Mouse (Mus musculus) MEL (cell line): ENCODE results near the gene Rad51b. TPM values are rescaled to one million over a fixed set of nuclear protein-coding genes. Genes with fewer than 3 reads are reported as not detected.

Source experiments
- DNase-seq: peaks from one replicate; pipeline ENCODE4 v3.0.0; 2011; ENCODE audit warnings: low read depth, low spot score
- H3K27ac ChIP-seq: 2 replicates; pipeline ENCODE4 v1.5.1; 2012; ENCODE audit warnings: low read depth, mild to moderate bottlenecking, control low read depth, low read length, moderate library complexity; ENCODE audit not compliant: control insufficient read depth
- H3K27me3 ChIP-seq, 2 experiments: fragments of 150-350 bp in 1 of 2; sonication (generic) in 1 of 2; 2 replicates each; pipeline ENCODE4 v1.6.1; 2012; ENCODE audit warnings: low read length in 2 of 2, mild to moderate bottlenecking in 2 of 2, improper control_type of control experiment in 1 of 2, moderate library complexity in 1 of 2; ENCODE audit not compliant: insufficient read depth in 2 of 2, control insufficient read depth in 1 of 2
- H3K36me3 ChIP-seq, 2 experiments: 2 replicates each; pipeline ENCODE4 v1.6.1; 2012 to 2014; ENCODE audit warnings: low read length in 2 of 2, improper control_type of control experiment in 1 of 2, inconsistent platforms in 1 of 2, mild to moderate bottlenecking in 1 of 2; ENCODE audit not compliant: insufficient read depth in 2 of 2, control insufficient read depth in 1 of 2
- H3K4me1 ChIP-seq, 2 experiments: fragments of 150-350 bp in 1 of 2; sonication (generic) in 1 of 2; 2 replicates each; pipeline ENCODE4 v1.6.1; 2012; ENCODE audit warnings: low read length in 2 of 2, improper control_type of control experiment in 1 of 2, mild to moderate bottlenecking in 1 of 2; ENCODE audit not compliant: insufficient read depth in 2 of 2, control insufficient read depth in 1 of 2
- H3K4me3 ChIP-seq, 2 experiments: fragments of 150-350 bp in 1 of 2; sonication (generic) in 1 of 2; 2 replicates each; pipeline ENCODE4 v1.5.1; 2012; ENCODE audit warnings: low read depth in 2 of 2, low read length in 2 of 2, mild to moderate bottlenecking in 2 of 2, moderate library complexity in 2 of 2, control low read depth in 1 of 2, improper control_type of control experiment in 1 of 2; ENCODE audit not compliant: control insufficient read depth in 1 of 2, insufficient read depth in 1 of 2
- H3K79me2 ChIP-seq: 2 replicates; pipeline ENCODE4 v1.6.1; 2012; ENCODE audit warnings: mild to moderate bottlenecking, low read length, moderate library complexity; ENCODE audit not compliant: control insufficient read depth, poor library complexity, insufficient read depth
- H3K9ac ChIP-seq: 2 replicates; pipeline ENCODE4 v1.6.1; 2012; ENCODE audit warnings: low read depth, mild to moderate bottlenecking, control low read depth, low read length, moderate library complexity; ENCODE audit not compliant: control insufficient read depth, poor library complexity, severe bottlenecking
- H3K9me3 ChIP-seq: fragments of 150-350 bp; sonication (generic); replicated peaks from 2 replicates; pipeline ENCODE4 v1.6.1; 2012; ENCODE audit warnings: mild to moderate bottlenecking, low read length, improper control_type of control experiment, moderate library complexity; ENCODE audit not compliant: insufficient read depth
- BHLHE40 ChIP-seq: IDR thresholded peaks from 2 replicates; pipeline ENCODE4 v1.6.1; 2012; ENCODE audit warnings: low read depth, mild to moderate bottlenecking, inconsistent platforms, low read length, improper control_type of control experiment, borderline replicate concordance
- CHD1 ChIP-seq: IDR thresholded peaks from 2 replicates; pipeline ENCODE4 v1.6.1; 2012; ENCODE audit warnings: low read depth, mild to moderate bottlenecking, inconsistent platforms, low read length, improper control_type of control experiment
- CHD2 ChIP-seq: IDR thresholded peaks from 2 replicates; pipeline ENCODE4 v1.6.1; 2011; ENCODE audit warnings: low read length, improper control_type of control experiment
- CTCF ChIP-seq, 3 experiments: IDR thresholded peaks in 2 of 3; conservative IDR thresholded peaks in 1 of 3; 2 replicates each; pipeline ENCODE4 v1.5.1; 2011 to 2012; ENCODE audit warnings: low read length in 3 of 3, low read depth in 2 of 3, mild to moderate bottlenecking in 2 of 3, improper control_type of control experiment in 1 of 3, inconsistent platforms in 1 of 3, mixed read lengths in 1 of 3, moderate library complexity in 1 of 3; ENCODE audit not compliant: control insufficient read depth in 1 of 3, insufficient read depth in 1 of 3, poor library complexity in 1 of 3, severe bottlenecking in 1 of 3
- EP300 ChIP-seq, 2 experiments: IDR thresholded peaks; 2 replicates each; pipeline ENCODE4 v1.6.1; 2011; ENCODE audit warnings: improper control_type of control experiment in 2 of 2, low read length in 2 of 2, low read depth in 1 of 2, mild to moderate bottlenecking in 1 of 2
- ETS1 ChIP-seq: IDR thresholded peaks from 2 replicates; pipeline ENCODE4 v1.6.1; 2012; ENCODE audit warnings: low read depth, mild to moderate bottlenecking, inconsistent platforms, low read length, improper control_type of control experiment, moderate library complexity
- GABPA ChIP-seq: IDR thresholded peaks from 2 replicates; pipeline ENCODE4 v1.6.1; 2012; ENCODE audit warnings: low read depth, mild to moderate bottlenecking, inconsistent platforms, low read length, improper control_type of control experiment, moderate library complexity
- GATA1 ChIP-seq: IDR thresholded peaks from 2 replicates; pipeline ENCODE4 v1.6.1; 2011; ENCODE audit warnings: low read depth, low read length, improper control_type of control experiment
- HCFC1 ChIP-seq: IDR thresholded peaks from 2 replicates; pipeline ENCODE4 v1.6.1; 2012; ENCODE audit warnings: low read depth, mild to moderate bottlenecking, inconsistent platforms, low read length, improper control_type of control experiment, moderate library complexity
- JUND ChIP-seq: IDR thresholded peaks from 2 replicates; pipeline ENCODE4 v1.6.1; 2011; ENCODE audit warnings: low read depth, mild to moderate bottlenecking, improper control_type of control experiment, low read length
- KAT2A ChIP-seq: conservative IDR thresholded peaks from 2 replicates; pipeline ENCODE4 v1.6.1; 2012; ENCODE audit warnings: low read depth, low read length, improper control_type of control experiment, inconsistent platforms
- MAFK ChIP-seq: IDR thresholded peaks from 2 replicates; pipeline ENCODE4 v1.6.1; 2011; ENCODE audit warnings: low read depth, mild to moderate bottlenecking, low read length, improper control_type of control experiment, borderline replicate concordance
- MAX ChIP-seq: IDR thresholded peaks from 2 replicates; pipeline ENCODE4 v1.6.1; 2011; ENCODE audit warnings: low read length, improper control_type of control experiment
- MAZ ChIP-seq: IDR thresholded peaks from 2 replicates; pipeline ENCODE4 v1.6.1; 2012; ENCODE audit warnings: low read depth, mild to moderate bottlenecking, inconsistent platforms, low read length, improper control_type of control experiment
- MEF2A ChIP-seq: IDR thresholded peaks from 2 replicates; pipeline ENCODE4 v1.6.1; 2014; ENCODE audit warnings: low read depth, mild to moderate bottlenecking, inconsistent platforms, low read length, improper control_type of control experiment; ENCODE audit not compliant: poor library complexity, insufficient replicate concordance, severe bottlenecking; ENCODE audit errors: extremely low read depth
- MXI1 ChIP-seq: IDR thresholded peaks from 2 replicates; pipeline ENCODE4 v1.6.1; 2011; ENCODE audit warnings: mild to moderate bottlenecking, low read depth, low read length, improper control_type of control experiment
- MYB ChIP-seq: IDR thresholded peaks from 2 replicates; pipeline ENCODE4 v1.6.1; 2011; ENCODE audit warnings: mild to moderate bottlenecking, low read depth, low read length, improper control_type of control experiment
- NELFE ChIP-seq: IDR thresholded peaks from 2 replicates; pipeline ENCODE4 v1.6.1; 2011; ENCODE audit warnings: low read depth, low read length, improper control_type of control experiment
- POLR2A ChIP-seq, 2 experiments: IDR thresholded peaks; 2 replicates each; pipeline ENCODE4 v1.6.1; 2011 to 2012; ENCODE audit warnings: low read length in 2 of 2, mild to moderate bottlenecking in 2 of 2, control low read depth in 1 of 2, improper control_type of control experiment in 1 of 2, low read depth in 1 of 2, moderate library complexity in 1 of 2; ENCODE audit not compliant: control insufficient read depth in 1 of 2, insufficient read depth in 1 of 2, poor library complexity in 1 of 2
- POLR2AphosphoS2 ChIP-seq: IDR thresholded peaks from 2 replicates; pipeline ENCODE4 v1.6.1; 2011; ENCODE audit warnings: low read length, improper control_type of control experiment
- POLR2AphosphoS5 ChIP-seq: IDR thresholded peaks from 2 replicates; pipeline ENCODE4 v1.6.1; 2012; ENCODE audit warnings: low read depth, borderline replicate concordance, mild to moderate bottlenecking, inconsistent platforms, low read length, moderate library complexity, mixed read lengths
- RAD21 ChIP-seq: IDR thresholded peaks from 2 replicates; pipeline ENCODE4 v1.6.1; 2011; ENCODE audit warnings: mild to moderate bottlenecking, low read depth, low read length, improper control_type of control experiment
- SMC3 ChIP-seq: IDR thresholded peaks from 2 replicates; pipeline ENCODE4 v1.6.1; 2011; ENCODE audit warnings: low read depth, low read length, improper control_type of control experiment
- TAL1 ChIP-seq: IDR thresholded peaks from 2 replicates; pipeline ENCODE4 v1.6.1; 2012; ENCODE audit warnings: mild to moderate bottlenecking, inconsistent platforms, low read length, moderate library complexity, mixed read lengths
- TBP ChIP-seq: IDR thresholded peaks from 2 replicates; pipeline ENCODE4 v1.8.0; 2011; ENCODE audit warnings: low read depth, low read length, improper control_type of control experiment
- TCF12 ChIP-seq: IDR thresholded peaks from 2 replicates; pipeline ENCODE4 v1.6.1; 2014; ENCODE audit warnings: low read depth, mild to moderate bottlenecking, inconsistent platforms, low read length, improper control_type of control experiment, moderate library complexity
- UBTF ChIP-seq: IDR thresholded peaks from 2 replicates; pipeline ENCODE4 v1.6.1; 2012; ENCODE audit warnings: low read depth, mild to moderate bottlenecking, inconsistent platforms, low read length, improper control_type of control experiment, moderate library complexity, borderline replicate concordance; ENCODE audit not compliant: insufficient read depth
- USF1 ChIP-seq: IDR thresholded peaks from 2 replicates; pipeline ENCODE4 v1.6.1; 2014; ENCODE audit warnings: low read depth, mild to moderate bottlenecking, inconsistent platforms, low read length, improper control_type of control experiment, moderate library complexity
- USF2 ChIP-seq, 2 experiments: IDR thresholded peaks; 2 replicates each; pipeline ENCODE4 v1.6.1; 2011 to 2012; ENCODE audit warnings: improper control_type of control experiment in 2 of 2, low read length in 2 of 2, borderline replicate concordance in 1 of 2, inconsistent platforms in 1 of 2, low read depth in 1 of 2, mild to moderate bottlenecking in 1 of 2; ENCODE audit not compliant: insufficient read depth in 1 of 2
- ZC3H11A ChIP-seq: IDR thresholded peaks from 2 replicates; pipeline ENCODE4 v1.6.1; 2012; ENCODE audit warnings: low read depth, mild to moderate bottlenecking, inconsistent platforms, low read length, improper control_type of control experiment
- ZKSCAN1 ChIP-seq: IDR thresholded peaks from 2 replicates; pipeline ENCODE4 v1.6.1; 2012; ENCODE audit warnings: low read depth, mild to moderate bottlenecking, inconsistent platforms, low read length, improper control_type of control experiment, moderate library complexity
- ZMIZ1 ChIP-seq: IDR thresholded peaks from 2 replicates; pipeline ENCODE4 v1.6.1; 2012; ENCODE audit warnings: low read depth, mild to moderate bottlenecking, inconsistent platforms, low read length, improper control_type of control experiment, moderate library complexity
- polyA plus RNA-seq, 2 experiments: library from polyadenylated mRNA; stranded (reverse) in 1 of 2; unstranded in 1 of 2; fragments of >175 nt in 1 of 2; fragments of >200 nt in 1 of 2; gene quantifications; 2 replicates each; pipeline versions ENCODE4 v1.2.1 to v1.2.4; 2012; ENCODE audit warnings: low replicate concordance in 2 of 2, low read depth in 1 of 2; ENCODE audit not compliant: insufficient read length in 2 of 2, insufficient read depth in 1 of 2, missing spikeins in 1 of 2
- total RNA-seq: library from RNA; depleted of rRNA; stranded (reverse); fragments of 300-350 nt; gene quantifications from 2 replicates; pipeline ENCODE4 v1.2.3, GENCODE M21; 2012

Gene Rad51b
- total and polyA plus RNA-seq, 3 experiments, result 3.6 to 5.7 TPM; not detected in 1

DNA sequence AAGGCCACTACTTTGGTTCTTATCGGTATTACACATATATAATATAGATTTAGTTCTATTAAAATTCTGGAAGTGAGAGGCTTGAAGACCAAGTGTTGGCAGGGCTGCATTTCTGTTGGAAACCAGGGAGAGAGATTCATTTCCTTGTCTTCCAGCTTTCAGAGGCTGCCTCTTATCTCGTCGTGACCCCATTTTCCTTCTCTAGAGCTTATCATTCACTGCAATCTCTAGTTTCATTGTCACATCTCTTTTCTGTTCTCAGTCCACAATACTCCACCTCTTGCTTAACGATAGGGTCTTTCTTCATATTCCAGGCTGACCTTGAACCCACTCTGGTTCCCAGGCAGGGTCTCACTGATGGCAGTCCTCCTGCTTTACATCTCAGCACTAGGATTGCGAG, 202.7 kb downstream of the Rad51b start:
- H3K4me1 ChIP-seq, result peaks cover 10 to 16% of the 10 kb centered on the region in 2 experiments
- H3K36me3 ChIP-seq, result peaks cover 0 to 26% of the 10 kb centered on the region in 2 experiments; a peak in 2 of 4 replicates
- no peaks in the 10 kb centered on the region for H3K27me3 ChIP-seq
- H3K9ac ChIP-seq, result no peak overlapping the region
- no peak overlapping the region for H3K27ac ChIP-seq
- H3K4me3 ChIP-seq, result no peak overlapping the region
- no peak for TF ChIP-seq MEF2A
- TF ChIP-seq CHD1, result no peak
- peak; percentile 73 for TF ChIP-seq GATA1
- TF ChIP-seq TAL1, result no peak
- no peaks in the 10 kb centered on the region for H3K79me2 ChIP-seq
- no peak for DNase-seq
- no peaks in the 10 kb centered on the region for H3K9me3 ChIP-seq

DNA sequence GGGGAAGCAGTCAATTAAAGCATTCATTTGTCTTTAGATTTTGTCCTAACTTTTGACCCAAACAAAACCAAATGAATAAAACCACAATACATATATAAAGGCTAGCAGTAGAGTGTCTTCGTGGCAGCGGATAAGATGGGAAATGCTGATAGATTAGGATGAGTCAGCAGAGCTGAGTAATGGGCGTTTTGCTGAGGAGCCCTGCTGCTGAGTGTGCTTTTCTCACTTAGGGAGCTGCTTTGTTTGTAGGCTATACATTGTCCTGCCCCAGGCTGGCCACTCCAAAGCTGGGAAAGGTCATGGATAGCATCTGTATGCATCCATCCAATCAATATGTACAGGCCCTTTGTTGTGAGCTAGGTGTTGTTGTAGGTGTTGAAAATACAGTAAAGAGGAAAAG, 204.8 kb downstream of the Rad51b start:
- Histone ChIP-seq H3K4me1 (peaks cover 10 to 16% of the 10 kb centered on the region in 2 experiments), H3K9ac (no peak overlapping the region), H3K27me3 (no peaks in the 10 kb centered on the region), H3K27ac (no peak overlapping the region), H3K36me3 (peaks cover 0 to 26% of the 10 kb centered on the region in 2 experiments; a peak in 2 of 4 replicates), H3K9me3 (no peaks in the 10 kb centered on the region), H3K4me3 (no peak overlapping the region), H3K79me2 (no peaks in the 10 kb centered on the region)
- DNase-seq, result peak; percentile 63
- TF ChIP-seq MYB (no peak), MAZ (no peak), ZKSCAN1 (no peak), GABPA (peak; percentile 46; the same call in 1 of the 2 replicates), MAX (no peak), CTCF (IDR thresholded peaks at IDR 0.05 in 2 of 3, conservative IDR thresholded peaks at IDR 0.05 in 1 of 3; ENCODE audit: control insufficient read depth in 1 of 3, insufficient read depth in 1 of 3, low read depth in 2 of 3, low read length in 3 of 3, poor library complexity in 1 of 3, severe bottlenecking in 1 of 3) (no peak), CHD1 (no peak), TAL1 (no peak), MAFK (peak; percentile 83), BHLHE40 (no peak), USF2 (IDR thresholded peaks at IDR 0.05; ENCODE audit: borderline replicate concordance in 1 of 2, insufficient read depth in 1 of 2, low read depth in 1 of 2, low read length in 2 of 2) (no peak), ZMIZ1 (no peak), ETS1 (peak; percentile 79), POLR2AphosphoS5 (no peak), CHD2 (no peak), NELFE (no peak), RAD21 (no peak), KAT2A (no peak), POLR2AphosphoS2 (no peak), JUND (no peak), EP300 (IDR thresholded peaks at IDR 0.05; ENCODE audit: low read depth in 1 of 2, low read length in 2 of 2) (peak; percentile 50 to 63; a peak in 3 of 4 replicates), TCF12 (no peak), ZC3H11A (no peak), SMC3 (no peak), HCFC1 (no peak), USF1 (no peak), POLR2A (IDR thresholded peaks at IDR 0.05; ENCODE audit: control insufficient read depth in 1 of 2, insufficient read depth in 1 of 2, low read depth in 1 of 2, low read length in 2 of 2, poor library complexity in 1 of 2) (no peak), MXI1 (0 out of 2 replicates have a peak, but pooled peaks have one; percentile 14), UBTF (no peak), MEF2A (no peak), TBP (no peak)
